Mouse (Mus musculus) ES-CJ7 (cell line): ENCODE results near the gene Gm8267.
"Not testable (repeated sequence)": the region's sequence is repeated elsewhere in the genome, so short reads cannot be mapped to it uniquely, and the experiment has no call there.

Experiments used
- DNase-seq: peaks from one replicate; pipeline ENCODE4 v3.0.0; 2011; ENCODE audit warnings: low read depth, low spot score

The Gm8267 gene

DNA sequence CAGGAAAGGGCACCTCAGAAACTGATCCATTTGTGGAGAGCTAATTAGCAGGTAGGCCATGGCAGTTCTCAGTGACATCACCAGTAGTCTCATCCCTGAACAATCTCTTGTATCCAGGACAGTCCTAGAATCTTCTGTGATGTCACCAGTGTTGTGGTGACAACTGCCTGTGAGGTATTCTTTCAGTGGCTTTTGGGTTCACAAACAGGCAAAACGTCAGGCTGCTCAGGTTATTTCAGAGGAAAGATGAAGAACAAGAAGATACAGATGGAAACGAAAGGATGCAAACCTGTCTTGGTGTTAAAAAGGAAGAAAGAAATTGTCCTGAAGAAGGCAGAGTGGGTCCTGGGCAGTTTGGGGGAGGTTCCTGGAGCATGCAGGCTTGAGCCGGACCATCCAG lies at the start of gene Gm8267:
Gm8267 (minus strand) TSS at position 101 of the 400 bp plus-strand sequence.
- DNase-seq, result no peak

DNA sequence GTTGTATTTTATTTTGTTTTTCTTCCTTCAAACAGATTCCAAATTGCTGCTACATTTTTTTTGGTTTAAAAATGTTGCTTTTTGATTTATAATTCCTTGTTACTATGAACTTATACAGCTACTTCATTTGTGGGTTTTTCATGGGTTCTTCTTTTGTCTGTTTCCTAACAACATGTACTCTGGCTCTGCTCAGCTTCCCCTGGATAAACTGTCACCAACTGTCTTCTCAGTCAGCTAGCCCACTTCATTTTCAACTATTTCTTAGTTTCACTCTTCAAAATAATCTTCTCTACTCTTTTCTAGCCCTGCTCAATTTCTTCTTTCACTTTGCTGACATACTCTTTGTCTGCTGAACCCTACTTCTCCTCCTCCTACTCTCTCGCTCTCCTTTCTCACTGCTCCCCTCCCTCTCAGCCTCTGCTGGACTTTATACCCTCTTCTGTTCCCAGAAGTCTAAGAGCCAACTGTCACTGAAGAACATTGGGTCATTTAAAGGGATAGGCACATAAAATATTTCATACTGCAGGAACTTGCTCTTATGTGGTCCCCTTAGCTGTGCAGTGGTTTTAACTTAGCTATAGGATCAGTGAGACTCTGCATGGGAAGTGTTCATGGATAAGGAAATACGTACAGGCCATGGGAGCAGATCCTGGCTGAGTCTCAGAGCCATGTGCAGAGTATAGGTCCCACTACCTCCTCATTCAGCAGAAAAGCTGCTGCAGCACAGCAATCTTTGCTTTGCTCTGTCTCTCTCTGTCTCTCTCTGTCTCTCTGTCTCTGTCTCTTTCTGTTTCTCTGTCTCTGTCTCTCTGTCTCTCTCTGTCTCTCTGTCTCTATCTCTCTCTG lies 39.6 kb upstream of the Gm8267 start:
- DNase-seq, result not testable (repeated sequence)

DNA sequence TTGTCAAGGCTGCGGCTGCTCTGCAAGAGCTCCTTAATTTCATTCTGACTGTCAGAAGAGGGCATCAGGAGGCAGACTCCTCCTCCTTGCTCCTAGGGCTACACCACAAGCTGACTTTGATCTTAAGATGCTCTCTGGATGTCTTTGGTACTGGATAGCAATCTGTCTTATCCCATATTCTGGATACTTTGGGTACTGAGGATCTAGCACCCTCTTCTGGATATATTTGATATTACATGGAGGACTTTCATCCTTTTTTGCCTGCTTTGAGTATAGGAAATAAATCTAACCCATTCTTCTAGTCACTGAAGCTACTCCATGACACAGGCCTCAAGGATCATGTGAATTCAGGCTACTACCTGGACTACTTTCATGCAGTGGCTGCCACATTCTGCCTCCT lies 7.4 kb downstream of the Gm8267 start:
- not testable (repeated sequence) for DNase-seq

DNA sequence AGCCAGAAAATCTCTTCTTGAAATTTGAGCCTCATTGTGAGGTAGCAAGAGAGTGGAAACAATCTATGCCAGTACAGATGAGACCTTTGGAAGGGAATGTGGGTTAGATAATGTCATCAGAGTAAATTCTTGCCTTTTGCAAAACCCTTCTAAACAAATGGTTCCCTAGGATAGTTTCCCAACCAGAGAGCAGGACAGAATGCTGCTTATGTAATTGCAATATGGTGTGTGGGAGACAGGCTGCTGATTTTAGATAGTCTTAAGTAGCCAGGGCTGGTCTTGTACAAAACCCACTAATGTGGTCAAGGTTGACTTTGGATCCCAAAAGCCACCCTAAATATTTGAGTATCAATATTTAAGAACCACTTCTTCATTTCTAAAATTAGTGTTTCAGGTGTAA lies 19.4 kb downstream of the Gm8267 start:
- not testable (repeated sequence) for DNase-seq

DNA sequence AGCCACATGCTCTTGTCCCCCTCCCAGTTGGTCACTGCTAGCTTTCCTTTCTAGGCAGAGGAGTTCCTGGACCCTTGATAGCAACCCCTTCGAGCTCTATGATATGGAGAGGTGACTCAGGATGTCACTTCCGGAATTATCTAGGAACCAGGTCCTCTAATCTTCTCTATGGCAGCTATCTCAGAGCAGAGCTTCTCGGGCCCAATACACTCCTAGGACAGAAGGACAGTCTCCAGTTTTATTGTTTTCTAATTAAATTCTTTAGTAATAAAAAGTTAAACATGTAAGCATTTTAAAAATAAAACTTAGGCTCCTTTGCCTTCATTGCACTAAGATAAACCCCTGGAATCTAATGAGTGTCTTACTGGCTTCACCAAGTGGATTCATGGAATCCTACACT lies 43.8 kb downstream of the Gm8267 start, which contains the start of gene Gm8257:
Gm8257 (minus strand) TSS at position 101 of the 400 bp plus-strand sequence.
- not testable (repeated sequence) for DNase-seq
